Mouse (Mus musculus): ENCODE measurements around the gene Olfr1036. TPM values are rescaled to one million over a fixed set of nuclear protein-coding genes. Genes with fewer than 3 reads are reported as not detected.
"Not testable (repeated sequence)": the region's sequence is repeated elsewhere in the genome, so short reads cannot be mapped to it uniquely, and the experiment has no call there.

Olfr1036 gene
- not detected for total RNA-seq (2021)
- long read RNA-seq, experiment 1: 0 reads
- long read RNA-seq, experiment 2: 0 reads

- intact Hi-C loops (cut with DNase I); DNase-seq: not testable (repeated sequence)
Observed at GRCm38 (mm10) chr2:86073692-86074091, at the start of gene Olfr1036. Gene Olfr1036, plus strand, starts transcription at chr2:86073992.

GRCm38 (mm10) chr2:86045561-86045960 lies 28.2 kb upstream of the Olfr1036 start, which contains the start of gene Olfr1034:
Gene Olfr1034, plus strand, starts transcription at chr2:86045861.
- no peak for DNase-seq

GRCm38 (mm10) chr2:86050777-86051176 lies 23.0 kb upstream of the Olfr1036 start:
- DNase-seq; intact Hi-C loops (cut with DNase I): not testable (repeated sequence)

More at GRCm38 (mm10) chr2:86045561-86045960, 28.2 kb upstream of the Olfr1036 start, which contains the start of gene Olfr1034:
- intact Hi-C loops (cut with DNase I): no loop called here

- intact Hi-C loops (cut with DNase I); DNase-seq: not testable (repeated sequence)
Observed at GRCm38 (mm10) chr2:86063766-86064165, 10.0 kb upstream of the Olfr1036 start.

GRCm38 (mm10) chr2:86070189-86070588 lies 3.6 kb upstream of the Olfr1036 start:
- no peak for DNase-seq
- intact Hi-C loops (cut with DNase I): no loop called here

- DNase-seq; intact Hi-C loops (cut with DNase I): not testable (repeated sequence)
Observed at GRCm38 (mm10) chr2:86080478-86080877, 6.7 kb downstream of the Olfr1036 start.

- intact Hi-C loops (cut with DNase I): no loop called here
- no peak for DNase-seq
Observed at GRCm38 (mm10) chr2:86087285-86087684, 13.5 kb downstream of the Olfr1036 start, which contains the start of gene Olfr1037. Gene Olfr1037, minus strand, starts transcription at chr2:86087385.

Other genes starting within 250 kb of the Olfr1036 start
- gene Olfr1019, start 228.5 kb upstream of the Olfr1036 start, total RNA-seq (2021): not detected
- not detected for gene Olfr1020, start 227.0 kb upstream of the Olfr1036 start, total RNA-seq (2021)
- gene Olfr1022, start 205.4 kb upstream of the Olfr1036 start, total RNA-seq (2021): not detected
- not detected for gene Olfr1023, start 188.4 kb upstream of the Olfr1036 start, total RNA-seq (2021)
- not detected for gene Olfr1024, start 168.9 kb upstream of the Olfr1036 start, total RNA-seq (2021)
- gene Olfr1025-ps1, start 158.8 kb upstream of the Olfr1036 start, total RNA-seq (2021): not detected
- gene Olfr1026, start 152.4 kb upstream of the Olfr1036 start, total RNA-seq (2021): not detected
- not detected for gene Olfr1028, start 123.6 kb upstream of the Olfr1036 start, total RNA-seq (2021)
- gene Olfr1029, start 100.1 kb upstream of the Olfr1036 start, total RNA-seq (2021): not detected
- not detected for gene Olfr1030, start 94.7 kb upstream of the Olfr1036 start, total RNA-seq (2021)
- gene Olfr1031, start 83.7 kb upstream of the Olfr1036 start, total RNA-seq (2021): not detected
- not detected for gene Olfr1032, start 68.5 kb upstream of the Olfr1036 start, total RNA-seq (2021)
- under 1 TPM in 1 of 2 experiments, not detected in 1; 0.08 TPM for gene Olfr1033, start 53.4 kb upstream of the Olfr1036 start, total RNA-seq (2021)
- gene Olfr1034, start 28.1 kb upstream of the Olfr1036 start, total RNA-seq (2021): not detected
- gene Olfr1037, start 13.4 kb downstream of the Olfr1036 start, total RNA-seq (2021): not detected
- gene Olfr1039, start 61.9 kb downstream of the Olfr1036 start, total RNA-seq (2021): not detected
- not detected for gene Olfr1040, start 72.7 kb downstream of the Olfr1036 start, total RNA-seq (2021)
- not detected for gene Olfr1042, start 87.8 kb downstream of the Olfr1036 start, total RNA-seq (2021)
- not detected for gene Olfr1043, start 93.5 kb downstream of the Olfr1036 start, total RNA-seq (2021)
- gene Olfr1044, start 103.8 kb downstream of the Olfr1036 start, total RNA-seq (2021): not detected
- gene Olfr52, start 111.7 kb downstream of the Olfr1036 start, total RNA-seq (2021): not detected
- gene Olfr1045, start 129.0 kb downstream of the Olfr1036 start, total RNA-seq (2021): not detected
- gene Olfr1046, start 145.3 kb downstream of the Olfr1036 start, total RNA-seq (2021): not detected
- gene Olfr1047, start 157.4 kb downstream of the Olfr1036 start, total RNA-seq (2021): not detected
- gene Olfr1048, start 166.3 kb downstream of the Olfr1036 start, total RNA-seq (2021): not detected
- gene Olfr1049, start 184.3 kb downstream of the Olfr1036 start, total RNA-seq (2021): not detected
- not detected for gene Olfr1051, start 205.1 kb downstream of the Olfr1036 start, total RNA-seq (2021)
- not detected for gene Olfr1052, start 218.5 kb downstream of the Olfr1036 start, total RNA-seq (2021)
- gene Olfr1053, start 241.3 kb downstream of the Olfr1036 start, total RNA-seq (2021): not detected

Measured in gastrocnemius, postnatal 36 days (tissue).